Mouse (Mus musculus) kidney, adult 11 months (tissue): ENCODE data around the gene Diaph3.

Source experiments
- DNase-seq: peaks from one replicate; pipeline ENCODE4 v3.0.0; 2022

The Diaph3 gene

DNA sequence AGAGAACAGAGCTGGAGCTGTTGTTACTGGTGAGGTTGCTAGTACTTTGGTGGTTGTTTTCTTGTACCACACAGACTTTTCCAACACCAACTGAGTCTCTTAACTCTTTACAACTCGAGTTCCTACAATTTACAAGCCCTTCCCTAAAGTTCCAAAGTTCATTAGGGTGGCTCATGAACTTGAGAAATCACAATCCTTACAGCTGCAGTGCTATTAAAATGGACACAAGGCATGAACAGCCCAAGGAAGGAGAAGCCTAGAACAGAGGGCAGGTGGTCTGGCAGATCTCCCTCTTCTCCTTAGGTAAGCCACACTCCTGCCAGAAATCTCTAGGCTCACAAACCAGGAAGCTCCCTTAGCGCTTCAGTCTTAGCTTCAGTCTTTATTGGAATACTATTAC lies 303.4 kb downstream of the Diaph3 start:
- DNase-seq: no peak

DNA sequence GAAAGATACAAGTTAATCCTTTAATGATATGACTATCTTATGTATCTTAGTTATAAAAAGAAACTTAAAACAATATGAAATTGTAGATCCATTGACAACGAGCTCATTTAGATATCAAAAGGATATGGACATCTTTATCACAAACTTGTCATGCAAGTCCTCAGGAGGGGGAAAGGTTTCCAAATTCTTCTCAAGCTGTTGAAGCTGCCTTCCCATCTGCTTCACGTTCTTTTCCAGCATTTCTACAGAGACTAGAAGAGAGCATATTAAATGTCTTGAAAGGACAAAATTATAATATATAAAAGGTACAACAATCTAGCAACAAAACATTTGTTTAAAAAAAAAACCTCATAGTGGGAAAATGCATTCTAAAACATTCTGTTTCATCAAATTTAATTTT lies 306.2 kb downstream of the Diaph3 start:
- no peak for DNase-seq

DNA sequence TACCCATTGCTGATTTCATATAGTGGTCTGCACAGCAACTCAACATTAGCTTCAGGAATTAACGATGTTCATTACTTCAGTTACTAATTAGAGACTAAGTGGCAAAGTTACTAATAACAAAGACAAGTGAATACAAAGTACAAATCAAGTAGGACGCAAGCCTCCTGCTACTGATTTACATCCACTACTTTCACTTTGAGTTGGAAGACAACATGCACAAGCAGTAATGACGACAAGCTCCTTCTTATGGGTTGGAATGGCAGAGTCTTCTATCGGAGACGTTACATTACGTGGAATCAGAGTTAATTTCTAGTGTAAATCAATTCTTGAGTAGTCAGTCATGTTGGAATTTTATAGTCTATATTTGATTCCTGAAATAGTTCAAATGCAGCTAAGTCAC lies 306.8 kb downstream of the Diaph3 start:
- no peak for DNase-seq

DNA sequence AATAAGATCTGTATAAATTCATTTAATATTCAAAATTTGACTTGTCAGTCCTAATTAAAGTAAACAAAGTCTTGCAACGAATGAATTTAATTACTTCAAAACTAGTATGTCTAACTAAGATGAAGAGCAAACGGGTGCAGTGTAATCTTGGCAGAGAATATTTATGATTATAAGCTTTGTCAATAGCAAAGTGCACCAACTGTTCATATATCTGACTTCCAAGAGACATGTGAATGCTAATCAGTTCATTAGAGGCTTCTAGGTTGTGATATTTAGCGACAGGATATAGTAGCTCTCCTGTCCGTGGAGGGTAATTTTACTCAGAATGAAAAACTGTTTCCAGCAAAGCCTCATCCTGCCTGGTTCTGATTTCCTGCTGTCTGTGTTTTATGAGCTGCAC lies 308.0 kb downstream of the Diaph3 start:
- no peak for DNase-seq

DNA sequence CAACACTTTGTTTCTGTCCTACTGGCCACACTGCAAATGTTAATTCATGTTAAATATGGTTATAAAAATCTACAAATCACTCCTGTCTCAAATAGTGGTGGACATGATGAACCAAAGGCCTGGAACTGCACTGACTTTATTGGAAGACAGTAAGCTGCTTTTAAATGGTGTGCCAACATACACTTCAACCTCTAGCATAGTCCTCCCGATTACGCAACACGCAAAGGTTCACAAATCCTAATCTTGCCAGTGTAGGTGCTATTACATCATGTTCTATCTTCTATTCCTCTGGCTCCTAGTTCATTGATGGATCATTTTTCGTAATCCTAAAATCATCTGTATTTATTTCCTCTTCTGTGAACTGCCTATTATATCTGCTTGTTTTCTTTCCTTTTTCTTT lies 324.8 kb downstream of the Diaph3 start:
- DNase-seq: no peak

DNA sequence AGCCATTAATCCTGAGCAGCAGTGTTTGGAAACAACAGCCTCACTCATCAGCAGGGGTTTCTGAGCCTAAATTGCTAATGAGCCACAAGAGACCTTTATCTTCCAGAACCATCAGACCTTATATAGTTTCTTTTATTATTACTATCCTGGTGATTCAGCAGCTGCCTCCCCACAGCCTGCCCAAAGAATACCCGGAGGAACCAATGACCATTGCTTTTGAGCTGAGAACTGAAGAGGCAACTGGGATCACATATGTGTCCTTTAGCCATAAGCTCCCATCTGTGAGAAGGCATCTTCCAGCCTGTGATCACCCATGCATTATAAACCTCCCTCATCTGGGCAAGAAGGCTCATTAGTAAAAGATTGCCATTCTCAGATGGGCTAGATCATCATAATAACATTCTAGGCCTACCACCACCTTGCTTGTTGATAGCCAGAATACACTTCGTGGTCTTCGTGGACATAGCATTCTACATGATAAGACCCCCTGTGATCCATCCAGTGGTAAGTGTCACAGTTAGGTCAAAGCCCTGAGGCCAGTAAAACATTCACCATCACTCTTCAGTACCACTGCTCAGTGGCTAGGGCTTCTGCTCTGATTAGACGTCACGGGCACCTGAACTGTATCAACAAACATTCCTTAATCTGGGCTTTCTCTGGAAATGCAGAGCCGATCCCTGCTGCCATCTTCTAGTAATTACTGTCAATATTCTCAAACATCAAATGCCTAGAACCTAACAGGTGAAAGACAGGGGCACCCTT lies 352.0 kb downstream of the Diaph3 start:
- DNase-seq: no peak

DNA sequence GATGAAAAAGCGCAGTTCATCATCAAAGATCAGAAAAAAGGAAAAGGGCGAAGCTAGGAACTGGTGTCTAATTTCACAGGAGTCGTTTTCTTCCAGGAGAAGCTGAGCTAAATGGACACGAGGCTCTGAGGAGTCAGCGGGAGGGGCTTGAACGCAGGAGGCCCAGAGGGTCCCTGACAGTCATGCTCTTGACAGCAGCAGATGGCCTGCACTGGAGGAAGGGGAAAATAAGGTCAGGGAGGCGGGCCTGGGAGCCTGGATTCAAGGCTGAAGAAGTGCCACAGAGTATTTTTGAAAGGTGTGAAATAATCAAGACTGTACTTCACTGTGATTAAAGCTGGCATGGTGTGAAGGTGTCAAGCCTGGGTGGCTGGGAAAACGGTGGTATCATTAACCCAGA lies 354.2 kb downstream of the Diaph3 start:
- no peak for DNase-seq

DNA sequence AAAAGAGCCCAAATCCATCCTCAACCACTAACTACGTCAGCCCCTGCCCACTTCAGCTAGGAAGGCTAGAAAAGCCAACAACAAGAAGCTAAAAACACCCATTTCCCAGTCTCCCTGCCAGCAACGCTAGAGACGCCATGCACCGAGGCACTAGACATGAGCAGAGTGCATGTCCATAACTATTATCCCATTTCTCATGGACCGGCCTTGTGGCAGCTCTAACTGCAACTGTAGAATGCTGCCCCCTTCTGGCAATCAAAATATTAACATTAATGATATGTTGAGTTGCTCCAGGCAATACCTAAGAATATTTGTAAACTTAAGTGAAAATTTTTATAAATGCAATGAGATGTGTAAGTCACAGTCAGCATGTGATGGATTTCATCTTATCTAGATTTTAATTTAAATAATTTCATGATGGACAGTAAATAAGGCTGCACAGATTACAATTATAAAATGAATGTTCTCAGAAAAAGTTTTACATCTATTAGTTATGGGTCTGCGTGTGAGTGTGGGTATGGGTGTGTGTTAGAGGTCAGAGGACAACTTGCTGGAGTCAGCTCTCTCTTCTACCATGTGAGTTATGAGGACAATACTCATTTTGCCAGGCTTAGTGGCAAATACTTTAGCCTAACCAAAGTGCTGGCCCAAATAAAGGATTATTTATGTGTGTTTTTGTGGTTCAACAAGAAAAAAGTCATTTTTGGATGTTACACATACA lies 359.3 kb downstream of the Diaph3 start:
- no peak for DNase-seq

DNA sequence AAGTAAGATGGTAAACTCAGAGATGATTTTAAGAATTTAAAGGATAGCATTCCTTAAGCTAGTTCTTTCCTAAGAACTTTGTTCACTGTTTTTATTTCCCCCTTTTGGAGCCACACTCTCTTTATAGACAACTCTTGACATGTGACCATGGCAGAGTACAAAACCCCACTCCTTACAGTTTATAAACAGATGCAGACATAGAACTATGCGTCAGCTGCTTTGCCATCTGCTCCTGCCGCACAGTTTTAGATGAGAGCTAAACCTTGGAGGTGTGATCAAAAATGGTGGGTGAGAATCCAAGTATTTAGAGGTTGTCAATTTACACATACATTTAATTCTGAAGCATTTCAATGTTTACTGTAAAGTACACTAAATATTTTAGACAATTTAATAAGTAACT lies 367.7 kb downstream of the Diaph3 start:
- no peak for DNase-seq

DNA sequence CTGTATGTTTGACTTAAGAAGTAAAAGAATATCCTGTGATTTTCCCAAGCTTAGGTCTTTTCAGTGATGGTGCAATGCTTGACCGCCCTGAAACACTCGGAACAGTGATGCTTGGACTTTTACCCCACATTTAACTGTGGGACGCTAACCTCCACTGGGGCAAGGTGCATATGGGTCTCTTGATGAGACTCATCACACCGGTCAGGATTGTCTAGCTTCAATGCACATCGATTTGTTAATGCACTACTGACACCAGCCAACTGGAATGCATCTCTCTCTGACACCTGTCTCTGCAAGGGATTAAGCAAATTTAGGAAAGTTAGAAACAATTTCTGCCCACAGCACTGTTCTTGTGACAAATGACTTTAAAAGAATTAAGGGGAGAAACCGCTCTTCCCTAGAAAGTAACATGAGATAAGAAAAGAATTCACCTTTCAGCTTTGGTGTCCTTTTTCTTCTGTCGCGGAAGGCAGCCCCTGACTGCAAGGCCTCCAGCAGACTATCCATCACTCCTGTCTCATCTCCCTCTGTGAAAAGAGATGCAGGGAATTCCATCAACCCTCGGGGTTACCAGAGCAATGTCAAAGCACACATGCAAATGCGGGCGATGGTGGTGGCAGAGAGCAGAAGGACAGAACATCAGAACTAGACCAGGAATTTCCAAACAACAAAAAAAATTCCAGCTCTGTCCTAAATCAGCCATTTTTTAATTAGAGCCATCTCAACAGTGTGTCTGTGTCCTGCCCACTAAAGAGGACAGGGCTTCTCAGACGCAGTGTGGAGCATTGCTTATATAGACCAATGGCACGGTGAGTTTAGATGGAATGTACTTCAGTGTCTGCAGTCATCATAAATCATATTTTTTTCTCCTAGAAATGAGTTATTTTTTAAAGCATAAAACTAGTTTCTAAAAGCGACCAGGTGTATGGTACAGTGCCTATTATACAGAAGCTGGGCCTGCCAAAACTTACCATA lies 368.6 kb downstream of the Diaph3 start:
- DNase-seq: no peak

DNA sequence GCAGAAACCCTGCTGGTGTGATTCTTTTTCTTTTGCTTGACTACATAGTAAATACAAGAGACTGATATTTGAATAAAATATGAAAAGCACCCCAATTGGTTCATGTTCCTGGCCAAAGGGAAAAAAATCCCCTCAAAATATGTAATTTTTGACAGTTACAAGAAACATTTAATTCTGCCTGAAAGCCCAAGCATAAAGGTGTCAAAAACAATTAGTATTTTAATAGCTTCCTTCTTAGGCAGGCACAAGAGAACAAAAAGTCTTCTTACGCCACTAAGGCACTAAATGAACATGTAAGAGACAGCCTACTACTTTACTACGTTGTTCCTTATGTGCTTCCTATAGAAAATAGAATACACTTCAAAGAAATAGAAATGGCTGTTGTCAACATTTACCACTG lies 376.7 kb downstream of the Diaph3 start:
- no peak for DNase-seq

DNA sequence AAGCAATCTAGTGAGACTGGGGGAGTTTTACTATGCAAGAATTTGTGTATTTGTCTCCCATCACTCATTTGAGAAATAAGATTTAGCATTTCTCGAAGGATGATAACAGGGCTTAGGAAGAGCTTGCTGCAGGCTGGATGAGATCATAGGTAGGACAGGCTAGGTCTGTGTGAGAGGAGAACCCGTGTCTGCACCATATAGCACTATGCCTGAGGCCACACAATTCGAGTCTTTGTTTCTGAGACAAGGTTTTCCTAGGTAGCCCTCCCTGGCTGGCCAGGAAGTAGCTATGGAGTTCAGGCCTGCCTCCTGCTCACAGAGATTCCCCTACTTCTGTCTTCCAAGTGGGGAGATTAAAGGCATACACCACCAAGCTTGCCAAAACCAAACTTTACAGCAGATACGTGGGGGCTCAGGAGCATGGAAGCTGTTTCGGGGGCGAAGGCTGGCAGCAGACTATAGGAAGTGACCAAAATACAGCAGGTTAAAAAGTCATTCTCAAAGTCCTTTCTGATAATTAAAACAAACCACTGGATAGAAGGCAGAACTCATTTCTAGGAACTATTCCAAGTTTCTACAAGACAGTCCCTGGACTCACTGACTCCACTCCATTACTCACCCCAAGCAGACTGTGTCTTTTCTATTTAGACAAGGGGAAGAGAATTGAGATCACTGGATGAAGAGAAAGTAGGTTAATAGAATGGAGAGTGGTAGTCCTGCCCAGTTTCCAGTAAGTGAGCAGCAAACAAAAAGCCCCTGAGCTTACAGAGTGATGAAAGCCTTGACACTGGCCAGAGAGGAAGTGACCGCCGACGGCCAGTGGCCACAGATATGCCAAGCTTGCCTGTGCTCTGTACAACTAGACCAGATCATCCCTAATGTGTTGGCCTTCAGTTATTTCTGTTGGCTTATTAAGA lies 383.2 kb downstream of the Diaph3 start:
- DNase-seq: no peak

DNA sequence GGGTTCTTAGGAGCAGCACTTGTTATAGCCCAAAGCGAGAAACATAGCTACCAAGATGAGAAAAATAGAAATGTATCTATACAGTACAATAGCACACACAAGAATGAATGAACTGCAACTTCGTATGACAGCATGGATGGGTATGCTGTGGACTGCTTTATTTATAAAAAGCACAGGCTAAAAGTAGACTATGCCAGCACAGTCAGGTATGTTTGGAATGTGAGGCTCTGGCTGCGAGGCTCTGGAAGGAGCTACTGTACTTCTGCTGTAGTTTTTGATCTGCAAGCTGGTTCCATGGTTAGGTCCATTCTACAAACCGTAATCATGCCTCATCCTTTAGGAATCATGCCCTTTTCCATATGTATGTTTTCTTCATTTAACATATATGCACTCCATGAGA lies 383.9 kb downstream of the Diaph3 start:
- no peak for DNase-seq

DNA sequence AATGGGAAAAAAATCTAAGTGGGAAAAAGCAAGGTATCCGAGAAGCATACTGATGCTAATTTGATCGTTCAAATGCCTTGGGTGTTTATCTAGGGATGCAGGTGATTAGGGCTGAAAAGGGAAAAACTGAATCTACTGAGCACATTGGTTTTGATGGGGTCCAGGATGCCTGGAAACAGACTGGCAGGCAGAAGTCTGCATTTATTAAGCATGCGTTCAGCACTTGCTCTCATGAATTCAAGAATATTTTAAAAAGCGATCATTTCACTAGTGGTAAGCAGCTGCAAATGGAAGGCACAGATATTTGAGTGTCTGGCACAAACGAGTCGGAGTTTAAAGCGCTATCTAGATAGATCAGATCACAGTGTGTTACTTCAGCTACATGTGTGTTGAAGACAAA lies 390.7 kb downstream of the Diaph3 start:
- no peak for DNase-seq

DNA sequence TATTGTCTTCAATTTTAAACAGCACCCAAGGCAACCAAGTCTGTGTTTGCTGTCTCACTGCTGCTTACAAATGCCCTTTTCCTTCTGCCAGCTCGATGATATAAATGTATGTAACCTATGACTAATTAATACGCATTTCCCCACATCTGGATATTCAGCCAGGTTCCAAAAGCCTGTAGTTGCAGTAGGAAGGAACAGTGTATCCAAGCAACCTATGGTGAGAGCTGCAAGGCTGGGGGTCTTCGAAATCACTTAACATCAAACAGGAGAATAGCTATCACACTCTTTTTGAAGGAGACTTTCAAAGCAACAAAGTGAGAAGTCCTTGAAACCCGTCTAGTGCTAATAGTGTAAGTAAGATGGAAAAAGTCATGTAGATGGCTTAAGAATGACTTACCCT lies 391.6 kb downstream of the Diaph3 start:
- DNase-seq: no peak

DNA sequence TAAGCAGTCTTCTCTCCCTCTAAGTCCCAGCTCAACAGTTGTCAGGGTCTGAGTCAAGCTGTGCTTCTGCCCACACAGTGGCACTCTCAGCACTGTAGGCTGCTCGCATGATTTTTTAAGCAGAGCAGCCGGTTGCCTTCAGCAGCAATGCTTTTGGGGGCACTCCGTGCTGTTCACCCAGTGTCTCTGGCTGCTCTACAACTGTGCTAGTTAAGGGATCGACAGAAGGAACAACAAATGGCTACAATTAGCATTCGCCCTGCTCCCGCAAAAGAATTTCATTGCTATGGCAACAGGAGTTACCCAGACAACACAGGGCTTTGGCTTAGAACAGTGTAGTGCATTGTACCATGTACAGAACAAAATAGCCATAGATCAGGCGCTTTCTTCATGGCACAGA lies 392.2 kb downstream of the Diaph3 start:
- no peak for DNase-seq

DNA sequence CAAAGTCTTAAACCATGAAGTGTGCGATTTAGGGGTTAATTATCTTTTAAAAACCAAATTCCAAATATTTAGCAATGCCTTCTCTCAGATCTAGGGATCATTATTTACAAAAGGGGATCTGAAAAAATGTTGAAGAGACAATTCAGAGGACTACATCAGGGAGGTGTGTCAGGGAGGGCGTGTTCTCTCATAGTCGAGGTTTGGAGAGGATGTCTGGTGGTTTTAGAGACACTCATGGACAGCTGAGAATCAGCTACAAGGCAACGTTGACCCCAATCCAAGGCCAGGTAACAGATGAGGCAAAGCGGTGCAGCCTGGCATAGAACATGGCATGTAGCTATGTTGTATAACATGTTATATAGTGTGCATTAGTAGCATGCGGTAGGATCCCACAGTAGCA lies 396.5 kb downstream of the Diaph3 start:
- DNase-seq: no peak

DNA sequence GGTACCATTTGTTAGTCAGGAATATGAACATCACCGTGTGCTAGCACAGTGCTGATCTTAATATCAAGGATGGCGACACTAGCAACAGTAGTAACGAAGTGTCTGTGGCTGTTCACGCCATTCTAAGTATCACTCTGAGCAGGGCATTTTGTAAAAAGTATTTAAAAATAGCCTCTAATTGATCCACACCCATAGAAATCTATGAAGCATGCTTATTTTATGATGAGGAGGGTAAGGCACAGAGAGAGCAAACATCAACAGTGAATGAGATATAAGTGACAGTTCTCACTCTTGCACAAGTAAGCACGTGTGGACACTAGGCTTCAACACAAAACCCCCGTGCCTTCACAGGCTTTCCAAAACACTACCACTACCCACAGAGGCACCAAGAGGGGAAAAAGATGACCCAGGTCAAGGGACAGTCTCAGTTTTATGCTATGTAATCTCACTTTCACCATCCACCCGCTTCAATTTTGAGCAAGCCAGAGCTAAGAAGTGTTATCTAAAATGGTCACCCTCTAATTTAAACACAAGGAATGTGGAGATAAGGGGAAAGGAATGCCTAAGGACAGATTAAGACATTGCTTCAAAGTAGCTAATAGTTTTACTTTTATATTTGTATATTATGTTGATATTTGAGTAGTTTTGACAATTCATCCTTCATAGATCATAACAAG lies 399.0 kb downstream of the Diaph3 start:
- no peak for DNase-seq

DNA sequence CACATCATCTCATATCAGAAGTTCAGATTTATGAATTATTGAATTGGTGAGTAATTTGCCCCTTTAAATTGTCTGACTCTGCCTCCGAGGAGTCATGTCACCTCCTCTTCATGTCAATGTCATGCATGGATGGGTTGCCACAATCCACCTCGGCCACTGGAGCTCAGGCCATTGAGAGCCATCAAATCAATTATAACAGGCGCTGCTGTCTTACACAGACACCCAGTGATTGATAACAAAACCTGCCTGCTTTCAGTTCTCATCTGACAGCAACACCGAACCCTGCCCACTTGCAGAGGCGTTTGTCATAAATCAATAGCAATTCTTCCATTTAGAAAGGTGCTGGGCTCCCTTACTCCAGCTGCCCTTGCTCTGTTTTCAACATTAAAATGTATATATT lies 402.1 kb downstream of the Diaph3 start:
- DNase-seq: no peak

DNA sequence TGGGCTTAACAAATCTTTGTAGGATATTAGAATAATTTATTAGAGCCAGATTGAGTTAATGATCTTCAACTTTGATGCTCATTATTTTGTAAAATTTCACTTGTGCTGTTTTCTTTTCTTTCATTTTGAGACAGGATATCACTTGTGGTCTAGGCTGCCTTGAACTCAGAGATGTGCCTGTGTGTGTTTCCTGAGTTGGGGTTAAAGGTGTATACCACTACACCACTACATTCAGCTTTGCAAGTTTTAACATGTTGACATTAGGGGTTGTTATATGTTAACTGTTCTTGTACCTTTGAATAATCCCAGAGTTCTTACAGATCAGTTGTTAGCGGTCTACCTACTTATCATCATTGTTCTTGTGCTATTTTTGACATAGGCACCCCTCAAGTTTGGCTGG lies 404.4 kb downstream of the Diaph3 start:
- DNase-seq: no peak

DNA sequence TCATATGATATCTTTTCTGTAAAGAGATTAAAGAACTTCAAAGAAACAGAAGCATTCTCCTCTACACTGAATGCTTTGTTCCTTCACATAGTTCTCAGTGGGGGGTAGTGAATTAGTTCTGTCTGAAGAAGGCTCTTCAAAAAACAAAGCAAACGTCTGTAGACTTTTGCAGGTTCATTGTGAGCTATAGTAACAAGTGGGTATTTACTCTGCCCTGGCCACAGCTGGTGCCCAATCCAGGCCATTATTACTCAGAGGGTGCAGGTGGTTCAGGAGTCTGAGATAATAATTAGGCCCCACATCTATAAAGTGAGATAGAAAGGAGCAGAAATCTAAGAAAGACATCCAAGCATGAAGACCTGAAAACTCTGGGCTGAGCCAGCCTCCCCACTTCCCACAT lies 409.7 kb downstream of the Diaph3 start:
- no peak for DNase-seq

DNA sequence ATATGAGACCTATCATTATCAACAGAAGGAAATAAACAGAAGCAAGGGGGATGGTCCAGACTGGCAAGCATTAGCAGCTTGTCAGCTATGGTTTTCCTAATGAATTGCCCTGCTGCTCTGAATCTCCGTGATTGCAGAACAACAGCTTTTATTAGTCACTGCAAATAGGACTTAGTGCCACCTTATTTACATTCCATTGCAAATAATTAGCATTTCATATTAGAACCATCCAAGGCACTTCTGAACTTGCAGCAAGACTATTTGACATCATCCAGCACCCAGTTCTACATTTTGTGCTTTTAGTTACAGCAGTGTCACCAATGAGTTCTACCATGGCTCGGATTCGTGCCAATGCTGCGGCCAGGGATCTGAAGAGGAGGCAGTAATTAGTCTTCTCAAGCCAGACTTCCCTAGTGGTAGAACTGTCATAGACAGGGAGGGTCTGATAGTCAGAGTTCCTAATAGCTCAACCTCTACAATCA lies 411.4 kb downstream of the Diaph3 start:
- no peak for DNase-seq
